Mouse (Mus musculus): ENCODE data around the gene Igf2bp2.

GRCm38 (mm10) chr16:22144490-22144889, 18.6 kb downstream of the Igf2bp2 start:
- TF ChIP-seq POLR2A (IDR thresholded peaks at IDR 0.05; ENCODE audit: borderline replicate concordance, low read depth, low read length) (no peak), CTCF (IDR thresholded peaks at IDR 0.05; ENCODE audit: low read depth, low read length) (no peak)

Measured in bone marrow macrophage, adult 2 months (primary cell).